Mouse (Mus musculus): ENCODE data around the gene Vrk2. TPM values are rescaled to one million over a fixed set of nuclear protein-coding genes. Genes with fewer than 3 reads are reported as not detected.

Vrk2 gene
- total RNA-seq, 4 experiments from 2014 or later: 2.6 to 5.1 (median 3.4) TPM

Other genes with a start within 250 kb of the Vrk2 start
- gene Fancl, start 207.9 kb downstream of the Vrk2 start, total RNA-seq (2022): 10 to 100 TPM in 3 of 4 experiments, 1 to 10 TPM in 1; 7.9 to 12.4 (median 11.5) TPM
- gene Gm6899, start 758 bp downstream of the Vrk2 start, total RNA-seq (2022): not detected